Mouse (Mus musculus) lung, postnatal 4 days (tissue): Measurements from ENCODE around the gene Faap20.

Experiments used
- DNase-seq, 2 experiments: peaks; one replicate each; pipeline ENCODE4 v3.0.0; 2021

The Faap20 gene

GRCm38 (mm10) chr4:155287713-155288112 lies 38.1 kb downstream of the Faap20 start:
- no peak for DNase-seq

- DNase-seq = no peak
Observed at GRCm38 (mm10) chr4:155288586-155288985, 39.0 kb downstream of the Faap20 start.

- no peak for DNase-seq
Observed at GRCm38 (mm10) chr4:155290045-155290444, 40.4 kb downstream of the Faap20 start.

- no peak for DNase-seq
Observed at GRCm38 (mm10) chr4:155292863-155293262, 43.3 kb downstream of the Faap20 start.

GRCm38 (mm10) chr4:155294381-155294780 lies 44.8 kb downstream of the Faap20 start:
- DNase-seq = no peak

- DNase-seq = no peak
Observed at GRCm38 (mm10) chr4:155295026-155295590, 45.5 kb downstream of the Faap20 start.

GRCm38 (mm10) chr4:155295996-155296395 lies 46.4 kb downstream of the Faap20 start:
- DNase-seq = no peak

GRCm38 (mm10) chr4:155297057-155297456 lies 47.5 kb downstream of the Faap20 start:
- peak in 1 of 2 experiments; percentile 36 for DNase-seq

- DNase-seq = no peak
Observed at GRCm38 (mm10) chr4:155298826-155299225, 49.2 kb downstream of the Faap20 start.

- DNase-seq = no peak
Observed at GRCm38 (mm10) chr4:155300421-155301097, 51.0 kb downstream of the Faap20 start.

GRCm38 (mm10) chr4:155301098-155301447 lies 51.5 kb downstream of the Faap20 start:
- no peak for DNase-seq

GRCm38 (mm10) chr4:155301965-155302364 lies 52.4 kb downstream of the Faap20 start:
- DNase-seq = no peak

- no peak for DNase-seq
Observed at GRCm38 (mm10) chr4:155304508-155305096, 55.0 kb downstream of the Faap20 start.

- no peak for DNase-seq
Observed at GRCm38 (mm10) chr4:155305531-155306031, 56.0 kb downstream of the Faap20 start.
